Mouse (Mus musculus) monocyte, adult 5-6 weeks (primary cell): ENCODE data around the gene Med29. TPM values are rescaled to one million over a fixed set of nuclear protein-coding genes. Genes with fewer than 3 reads are reported as not detected.

Experiments
- ATAC-seq: fragments of 153-309, 156-312 bp; replicated peaks from 2 replicates; pipeline ENCODE4 v1.8.0; 2017; ENCODE audit warnings: mild to moderate bottlenecking; ENCODE audit not compliant: low TSS enrichment, insufficient number of reproducible peaks, severe bottlenecking, poor library complexity, low FRiP score
- total RNA-seq: library from RNA; stranded (forward); fragments of 200-1000, 200-491, 200-594 nt; gene quantifications from 3 replicates; pipeline ENCODE4 v1.2.3, GENCODE M21; 2017

Gene Med29
- 6.9 to 12.3 TPM (median 12.0 TPM) in 3 replicates for total RNA-seq

DNA sequence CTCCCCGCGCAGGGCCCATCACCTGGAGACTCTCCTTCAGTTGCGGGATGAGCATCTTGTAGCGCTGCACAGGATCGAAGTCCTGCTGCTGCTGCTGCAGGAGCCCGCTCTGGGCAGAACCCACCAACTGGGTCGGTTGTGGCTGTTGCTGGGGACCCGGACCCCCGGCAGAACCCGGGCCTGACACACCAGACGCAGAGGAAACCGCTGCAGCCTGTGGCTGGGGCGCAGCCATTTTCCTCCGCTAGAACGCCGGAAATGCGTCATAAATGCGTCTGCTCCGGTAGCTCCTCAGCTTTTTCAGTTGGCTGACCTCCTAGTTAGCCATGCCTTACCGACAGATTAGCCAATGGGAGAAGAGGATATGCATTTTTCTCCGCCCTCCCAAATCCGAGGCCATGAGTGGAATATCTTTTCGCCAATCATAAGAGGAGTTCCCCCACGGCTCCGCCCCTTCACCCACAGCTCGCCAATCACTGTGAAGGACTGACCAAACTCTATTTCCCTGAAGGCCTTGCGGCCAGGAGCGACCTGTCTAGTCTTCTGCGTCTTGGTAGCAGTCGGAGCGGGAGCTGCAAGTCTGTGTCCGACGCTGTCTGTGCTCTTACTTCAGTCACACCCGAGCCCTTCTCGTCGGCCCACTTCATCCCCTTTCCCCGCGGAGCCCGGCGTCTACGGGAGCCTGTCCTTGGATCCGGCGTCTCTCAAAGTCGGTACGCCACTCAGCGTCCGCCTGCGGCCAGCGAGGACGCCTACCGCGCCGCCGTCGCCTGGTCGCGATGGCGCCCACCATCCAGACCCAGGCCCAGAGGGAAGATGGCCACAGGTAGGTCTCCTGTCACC is at the start of gene Med29, which contains the start of gene Paf1:
TSS of gene Med29 (minus strand) at position 280 of the 843 bp plus-strand sequence.
TSS of gene Paf1 (plus strand) at position 523 of the 843 bp plus-strand sequence.
- ATAC-seq: peak; percentile 98

DNA sequence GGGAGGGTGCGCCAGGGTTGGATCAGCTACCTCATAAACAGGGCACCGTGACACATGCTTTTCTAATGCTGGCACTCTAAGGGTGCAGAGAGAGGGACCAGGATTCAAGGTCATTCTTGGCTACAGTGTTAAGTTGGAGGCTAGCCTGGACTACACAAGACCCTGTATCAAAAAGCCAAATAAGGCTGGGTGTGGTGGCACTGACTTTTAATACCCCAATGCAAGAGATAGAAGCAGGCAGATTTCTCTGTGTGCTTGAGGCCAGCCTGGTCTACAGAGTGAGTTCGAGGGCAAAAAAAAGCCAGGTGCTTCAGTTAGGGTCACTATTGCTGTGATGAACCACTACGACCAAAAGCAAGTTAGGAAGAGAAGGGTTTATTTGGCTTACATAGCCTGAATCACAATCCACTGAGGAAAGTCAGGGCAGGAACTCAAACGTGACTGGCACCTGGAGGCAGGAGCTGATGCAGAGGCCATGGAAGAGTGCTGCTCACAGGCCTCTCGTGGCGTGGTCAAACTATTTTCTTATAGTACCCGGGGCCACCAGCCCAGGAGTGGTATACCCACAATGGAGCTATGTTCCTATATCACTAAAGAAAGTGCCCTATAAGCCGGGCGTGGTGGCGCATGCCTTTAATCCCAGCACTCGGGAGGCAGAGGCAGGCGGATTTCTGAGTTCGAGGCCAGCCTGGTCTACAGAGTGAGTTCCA is 49.4 kb upstream of the Med29 start:
- ATAC-seq: no peak

DNA sequence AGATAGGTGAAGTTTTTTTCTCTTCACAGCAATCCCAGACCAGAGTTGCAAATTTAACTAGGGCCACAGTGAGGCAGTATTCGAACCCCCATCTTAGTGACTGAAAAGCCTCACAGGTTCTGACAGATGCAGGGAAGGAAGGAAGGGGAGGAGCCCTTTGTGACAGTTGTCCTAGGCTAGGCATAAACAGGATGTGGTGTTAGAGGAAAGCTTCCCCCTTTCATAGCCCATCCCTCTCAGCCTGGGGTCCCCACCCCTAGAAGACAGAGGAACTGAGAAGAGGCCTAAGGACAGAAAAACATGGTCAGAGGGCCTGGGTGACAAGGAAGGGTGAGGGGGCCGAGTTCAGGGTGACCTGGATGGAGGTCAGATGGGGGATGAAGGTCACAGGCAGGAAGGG is 48.2 kb upstream of the Med29 start:
- peak; percentile 59 for ATAC-seq

DNA sequence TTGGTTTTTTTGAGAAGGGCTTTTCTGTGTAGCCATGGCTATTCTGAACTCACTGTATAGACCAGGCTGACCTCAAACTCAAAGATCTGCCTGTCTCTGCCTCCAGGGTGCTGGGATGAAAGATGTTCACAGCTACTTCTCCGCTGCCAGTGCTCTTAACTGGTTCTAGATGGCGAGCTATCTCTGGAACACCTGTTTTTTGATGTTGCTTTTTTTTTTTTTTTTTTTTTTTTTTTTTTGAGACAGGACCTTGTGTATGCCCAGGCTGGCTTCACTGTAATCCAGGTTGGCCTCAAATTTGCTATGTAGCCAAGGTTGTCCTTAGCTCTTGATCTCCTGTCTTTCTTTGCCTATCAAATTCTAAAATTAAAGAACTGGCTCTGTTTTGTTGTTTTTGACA is 46.3 kb upstream of the Med29 start:
- ATAC-seq: no peak

DNA sequence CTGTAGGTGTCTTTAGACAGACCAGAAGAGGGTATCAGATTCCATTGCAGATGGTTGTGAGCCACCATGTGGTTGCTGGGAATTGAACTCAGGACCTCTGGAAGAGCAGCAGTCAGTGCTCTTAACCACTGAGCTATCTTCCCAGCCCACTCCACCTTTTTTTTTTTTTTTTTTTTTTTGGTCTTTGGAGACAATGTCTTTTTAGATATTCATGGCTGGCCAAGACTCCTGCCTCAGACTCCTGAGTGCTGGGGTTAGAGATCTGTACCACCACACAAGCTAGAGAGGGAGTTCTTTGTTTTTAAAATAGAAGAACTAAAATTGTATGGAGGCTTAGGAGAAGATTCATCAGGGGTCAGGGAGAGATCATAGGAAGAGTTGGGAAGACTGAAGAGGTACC is 45.5 kb upstream of the Med29 start:
- no peak for ATAC-seq

DNA sequence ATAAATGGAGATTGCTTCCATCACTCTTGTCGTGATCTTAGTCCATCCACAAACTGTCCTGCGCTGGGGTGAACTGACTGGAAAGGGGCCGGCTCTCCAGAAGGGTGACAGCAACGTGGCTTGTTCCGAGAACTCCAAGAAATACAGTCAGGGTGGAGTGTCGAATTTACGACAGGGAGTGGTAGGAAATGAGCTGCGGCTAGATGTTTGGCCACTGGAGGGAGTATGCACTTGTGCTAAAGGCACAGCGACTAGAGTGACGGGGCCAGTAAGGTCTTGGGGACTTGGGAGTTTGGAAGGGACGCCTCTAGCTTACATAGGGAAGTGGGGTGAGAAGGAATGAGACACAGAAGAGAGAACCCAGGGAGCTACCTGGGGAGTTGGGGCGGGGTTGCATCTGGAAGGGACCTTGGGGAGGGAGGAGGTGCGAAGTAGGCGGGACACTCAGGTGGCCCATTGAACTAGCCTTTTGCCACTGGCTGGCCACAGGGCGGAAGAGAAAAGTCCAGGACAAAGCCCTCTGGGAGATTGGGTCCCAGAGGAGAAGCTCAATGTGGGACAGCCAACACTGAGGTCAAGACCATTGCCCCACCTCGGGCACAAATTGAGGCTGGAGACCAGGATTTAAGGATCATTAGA is 44.5 kb upstream of the Med29 start, which contains the start of gene Gmfg:
TSS of gene Gmfg (plus strand) at position 516 of the 639 bp plus-strand sequence.
- peak; percentile 62 for ATAC-seq

DNA sequence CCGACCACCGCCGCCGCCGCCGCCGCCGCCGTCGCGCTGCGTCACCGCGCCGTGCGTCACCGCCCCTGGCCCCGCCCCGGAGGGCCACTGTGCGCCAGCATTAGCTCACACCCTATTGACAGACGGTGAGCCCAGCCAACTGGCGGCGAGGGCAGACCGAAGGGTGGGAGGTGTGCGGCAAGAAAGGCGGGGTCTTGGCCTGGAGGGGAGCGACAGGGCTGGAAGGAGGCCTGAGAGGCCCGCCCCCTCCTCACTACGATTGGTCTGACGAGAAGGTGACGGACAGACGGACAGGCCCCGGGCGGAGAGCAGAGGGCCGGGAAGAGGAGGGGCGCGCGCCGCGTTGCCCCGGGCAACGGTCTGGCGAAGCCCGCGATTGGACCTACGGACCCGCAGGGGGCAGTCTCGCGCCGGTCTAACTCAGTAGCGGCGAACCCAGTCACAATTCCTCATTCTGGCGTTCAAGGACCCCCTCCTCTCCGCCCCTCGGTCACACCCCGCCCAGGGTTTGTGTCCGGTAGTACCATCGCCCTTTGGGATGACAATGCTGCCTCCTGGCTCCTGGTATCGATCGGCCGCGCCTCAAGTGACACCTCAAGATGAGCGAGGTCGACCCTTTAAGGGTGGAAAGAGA is 43.9 kb upstream of the Med29 start:
- peak; percentile 85 for ATAC-seq

DNA sequence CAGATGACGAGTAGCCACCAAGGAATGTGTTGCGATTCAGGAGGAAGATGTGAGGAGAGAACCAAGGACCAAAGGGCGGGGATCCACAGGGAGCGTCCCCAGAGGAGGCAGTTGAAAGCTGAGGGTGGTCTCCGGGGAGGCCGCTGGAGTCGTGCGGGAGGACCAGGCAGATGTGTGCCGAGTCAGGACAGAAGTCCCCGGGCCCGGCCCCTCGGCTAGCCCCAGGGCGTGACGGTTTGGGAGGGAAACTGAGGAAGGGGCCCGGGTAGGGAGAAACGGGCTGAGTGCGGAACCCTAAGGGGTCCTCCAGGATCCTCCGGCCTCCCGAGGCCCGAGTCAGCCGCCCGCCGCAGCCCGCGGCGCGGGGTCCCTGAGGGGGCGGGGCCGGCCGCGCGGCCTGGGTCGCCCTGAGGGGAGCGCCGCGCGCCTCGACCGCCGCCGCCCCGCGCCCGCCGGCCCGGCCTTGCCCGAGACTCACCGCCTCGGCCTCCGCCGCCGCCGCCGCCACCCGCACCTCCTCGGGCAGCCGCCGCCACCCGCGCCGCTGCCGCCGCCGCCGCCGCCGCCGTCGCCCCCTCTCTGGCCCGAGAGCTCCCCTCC is 43.3 kb upstream of the Med29 start:
- no peak for ATAC-seq

DNA sequence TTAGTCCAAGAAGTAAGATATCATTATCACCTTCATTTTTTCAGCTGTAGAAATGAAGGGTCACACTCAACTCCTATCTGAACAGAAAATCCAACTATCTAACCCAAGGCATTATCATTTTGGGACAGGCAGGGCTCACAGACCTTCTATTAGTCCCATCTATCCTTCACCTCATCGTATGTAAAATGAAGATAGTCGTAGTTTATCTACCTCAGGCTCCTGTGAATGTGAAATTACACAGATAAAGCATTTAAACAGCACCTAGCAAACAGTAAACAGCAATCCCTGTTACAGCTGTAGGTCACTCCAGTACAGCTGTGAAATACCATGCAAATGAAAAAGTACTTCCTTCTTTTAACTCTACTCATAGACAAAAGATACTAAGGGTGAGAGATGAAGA is 39.7 kb upstream of the Med29 start:
- ATAC-seq: no peak

DNA sequence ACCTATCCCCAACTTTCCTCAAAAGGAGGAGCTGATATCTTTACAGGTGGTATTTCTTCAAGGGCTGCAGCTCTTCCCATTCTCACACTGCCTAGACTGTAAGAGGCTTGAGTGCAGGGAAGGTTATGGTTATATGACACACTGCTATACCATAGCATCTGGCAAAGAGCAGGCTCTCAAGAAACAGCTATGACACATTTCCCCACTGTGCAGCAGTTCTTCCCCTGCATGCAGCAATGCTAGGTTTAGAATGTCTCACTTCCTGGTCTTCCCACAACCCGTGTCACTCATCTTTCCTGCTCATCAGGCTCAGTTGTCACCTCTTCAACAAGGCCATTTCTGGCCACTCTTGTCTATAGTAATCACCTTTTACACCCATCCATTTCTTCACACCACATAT is 38.0 kb upstream of the Med29 start:
- no peak for ATAC-seq

DNA sequence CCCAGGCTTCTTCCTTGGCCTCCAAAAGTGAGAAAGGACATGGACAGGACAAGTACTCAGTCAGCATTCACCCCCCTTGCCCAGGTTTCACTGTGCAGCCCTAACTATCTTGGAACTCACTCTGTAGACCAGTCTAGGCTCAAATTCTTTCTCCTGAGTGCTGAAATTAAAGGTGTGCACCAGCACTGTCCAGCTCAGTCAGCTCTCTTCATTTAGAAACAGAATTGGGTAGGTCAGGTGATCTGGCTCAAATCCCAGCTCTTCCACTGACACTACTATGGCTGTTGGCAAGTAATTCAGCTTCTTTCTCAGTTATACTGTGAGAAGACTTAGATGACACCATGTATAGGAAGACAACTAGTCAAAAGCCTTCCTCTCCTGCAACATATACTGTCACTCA is 35.2 kb upstream of the Med29 start:
- ATAC-seq: no peak

DNA sequence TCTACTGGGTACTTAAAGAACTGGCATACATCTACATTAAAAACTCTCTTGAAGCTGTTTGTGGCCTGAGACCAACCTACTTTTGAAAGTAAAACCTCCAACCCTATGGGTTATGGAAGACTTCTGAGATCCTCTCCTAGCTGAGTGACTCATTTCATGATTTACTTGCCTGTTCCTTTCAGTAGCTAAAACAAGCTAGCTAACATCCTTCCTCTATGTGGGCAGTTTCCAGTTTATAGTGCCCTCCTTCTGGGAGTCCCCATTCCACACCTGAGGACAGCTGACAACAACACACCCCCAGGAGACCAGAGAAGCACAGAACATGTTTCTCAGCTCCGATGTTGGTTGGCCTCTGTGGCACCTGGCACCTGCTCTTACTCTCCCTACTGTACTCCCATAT is 30.5 kb upstream of the Med29 start:
- no peak for ATAC-seq

DNA sequence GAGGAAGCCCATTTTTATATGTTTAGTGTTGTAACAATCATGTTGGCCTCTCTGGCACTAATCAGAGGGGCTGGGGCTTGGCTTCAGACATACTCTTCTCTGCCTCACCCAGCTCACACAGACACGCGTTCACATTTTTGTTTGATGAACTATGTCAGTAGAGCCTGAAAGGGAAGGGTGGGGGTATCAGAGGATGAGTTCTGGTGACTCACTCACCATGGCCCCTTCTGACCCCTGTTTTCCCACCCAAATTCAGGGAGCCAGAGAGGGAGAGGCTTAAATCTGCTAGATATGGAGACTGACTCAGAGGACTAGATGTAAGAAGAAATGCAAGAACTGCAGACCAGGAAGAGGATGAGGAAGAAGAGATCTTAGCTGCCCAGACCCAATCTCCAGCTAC is 26.9 kb upstream of the Med29 start:
- no peak for ATAC-seq

DNA sequence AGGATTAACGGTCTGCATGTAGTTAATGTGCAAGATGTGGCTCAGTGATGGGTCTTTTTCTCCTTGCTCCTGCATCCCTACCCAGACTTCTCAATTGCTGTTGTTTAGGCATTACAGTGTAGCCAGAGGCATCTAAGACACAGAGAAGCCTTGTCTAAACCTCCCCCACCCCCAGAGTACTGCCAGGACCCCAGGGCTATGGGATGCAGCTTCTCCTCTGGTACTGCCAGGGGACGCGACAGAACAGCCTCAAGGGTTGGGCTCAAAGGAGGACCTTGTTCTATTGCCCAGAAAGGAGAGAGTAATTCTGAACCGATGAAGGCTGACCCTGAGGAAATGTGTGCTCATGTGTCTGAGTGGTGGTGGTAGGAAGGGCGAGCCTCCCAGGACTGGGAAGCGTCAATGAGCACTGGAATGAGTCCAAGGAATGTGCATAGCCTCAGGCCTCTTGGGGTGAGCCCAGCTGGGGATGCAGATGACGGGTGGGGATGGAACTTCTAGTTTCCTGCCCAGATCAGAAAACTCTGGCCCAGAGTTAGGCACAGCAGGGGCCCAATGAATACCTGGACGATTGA is 25.7 kb upstream of the Med29 start:
- ATAC-seq: no peak

DNA sequence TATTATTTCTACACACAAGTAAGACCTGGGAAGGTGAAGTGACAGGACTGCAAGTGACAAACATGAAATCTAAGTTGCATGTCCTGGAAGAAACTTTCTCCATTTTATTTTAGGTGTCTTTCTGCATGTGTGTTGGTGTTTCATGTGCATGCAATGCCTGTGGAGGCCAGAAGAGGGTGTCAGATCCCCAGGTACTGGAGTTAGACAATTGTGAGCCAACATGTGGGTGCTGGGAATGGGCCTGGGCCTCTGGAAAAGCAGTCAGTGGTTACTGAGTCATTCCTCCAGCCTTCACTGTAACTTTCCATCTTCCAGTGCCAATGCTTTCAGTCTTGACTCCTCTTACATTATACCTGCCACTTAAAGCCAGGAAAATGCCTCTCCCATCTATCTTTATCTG is 24.9 kb upstream of the Med29 start:
- no peak for ATAC-seq

DNA sequence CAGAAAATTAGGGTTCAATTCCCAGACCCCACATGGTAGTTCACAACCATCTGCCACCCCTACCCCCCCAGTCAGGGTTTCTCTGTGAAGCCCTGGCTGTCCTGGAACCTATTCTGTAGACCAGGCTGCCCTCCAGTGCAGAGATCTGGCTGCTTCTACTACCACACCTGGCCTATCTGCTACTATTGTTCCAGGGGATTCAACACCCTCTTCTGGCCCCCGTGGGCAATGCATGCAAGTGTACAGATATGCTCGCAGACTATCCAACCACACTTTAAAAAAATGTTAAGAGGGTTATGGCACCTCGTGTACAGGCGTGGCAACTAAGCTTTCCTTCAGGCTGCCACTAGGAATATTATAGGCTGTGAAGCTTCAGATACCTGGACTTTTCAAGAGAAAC is 20.3 kb upstream of the Med29 start:
- ATAC-seq: no peak

DNA sequence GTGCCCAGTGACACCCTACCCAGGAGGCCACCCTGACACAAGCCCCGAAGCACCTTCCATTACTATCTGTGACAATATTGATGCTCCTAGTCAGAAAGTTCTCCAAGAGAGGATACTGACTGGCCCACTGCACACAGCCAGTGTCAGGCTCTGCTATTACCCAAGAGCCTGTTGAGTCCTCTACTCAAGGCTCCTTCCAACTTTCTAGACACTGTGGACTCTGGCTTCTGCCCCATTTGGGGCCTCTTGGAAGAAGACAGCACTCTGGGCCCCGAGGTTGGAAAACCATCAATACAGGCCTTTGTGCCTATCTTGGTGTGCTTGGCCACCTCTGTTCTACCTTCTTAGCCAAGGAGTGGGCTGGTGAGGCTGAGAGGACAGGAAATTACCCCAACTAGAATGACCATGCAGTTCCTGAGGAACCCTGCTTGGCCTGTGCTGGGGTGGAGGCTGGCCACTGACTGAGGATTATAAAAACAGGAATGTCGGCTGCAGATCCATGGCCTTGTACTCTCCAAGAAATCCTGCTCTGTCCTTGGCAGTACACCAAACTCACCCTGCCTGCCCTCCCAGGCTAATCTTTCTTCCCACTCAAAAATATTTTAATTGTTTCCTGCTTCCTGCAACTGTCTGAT is 18.4 kb upstream of the Med29 start:
- ATAC-seq: no peak

DNA sequence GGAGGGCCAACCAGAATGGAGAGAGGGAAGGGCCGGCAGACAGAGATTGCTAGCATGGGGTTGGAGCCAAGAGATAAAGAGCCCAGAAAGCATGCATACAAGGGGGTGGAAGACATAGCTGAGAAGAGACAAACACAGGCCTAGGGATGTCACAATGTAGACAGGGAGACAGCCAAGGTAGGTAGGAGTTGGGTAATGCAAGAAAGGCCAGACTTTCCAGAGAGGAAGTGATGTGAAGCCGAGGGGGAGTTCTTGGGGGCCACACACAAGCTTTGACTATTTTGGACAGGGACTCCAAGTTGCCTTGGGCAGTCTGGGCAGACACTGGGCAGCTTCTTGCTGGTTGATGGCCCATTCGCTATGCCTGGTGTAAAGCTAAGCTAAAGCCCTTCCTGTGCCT is 9.4 kb upstream of the Med29 start:
- no peak for ATAC-seq
